Mouse (Mus musculus) kidney, adult 2 months (tissue): Measurements from ENCODE around the gene Nubpl.

Experiments
- CTCF ChIP-seq: fragments of 200-500 bp; conservative IDR thresholded peaks from 2 replicates; pipeline ENCODE4 v1.5.1; 2011; ENCODE audit warnings: low read depth, mild to moderate bottlenecking, control low read depth, low read length, moderate library complexity, mixed read lengths; ENCODE audit not compliant: insufficient read depth, insufficient read length
- POLR2A ChIP-seq: fragments of 200-500 bp; IDR thresholded peaks from one replicate; pipeline ENCODE4 v1.6.1; 2011; ENCODE audit warnings: low read depth, low read length, control low read depth

DNA sequence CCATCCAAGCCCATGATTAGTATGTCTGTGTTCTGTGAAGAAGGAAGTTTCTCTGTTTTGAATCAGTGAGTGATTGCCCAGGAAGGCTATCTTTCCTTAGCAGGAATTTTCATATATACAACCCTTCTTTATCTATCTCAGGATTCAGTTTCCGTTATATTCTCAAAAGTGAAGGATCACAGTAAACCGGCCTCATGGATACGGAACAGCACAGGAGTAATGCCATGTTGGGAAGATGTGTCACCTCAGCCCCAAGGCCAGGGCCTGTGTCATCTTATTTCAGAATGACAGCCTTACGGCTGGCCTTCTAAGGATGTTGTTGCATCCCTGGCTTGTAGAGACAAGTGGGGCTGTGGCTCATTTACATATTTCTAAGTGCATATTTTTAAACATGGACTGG is 231.0 kb downstream of the Nubpl start:
- TF ChIP-seq CTCF (no peak), POLR2A (no peak)
